Mouse (Mus musculus) G1E (cell line): ENCODE measurements around the gene Olfr341.

ENCODE experiments used
- CTCF ChIP-seq: IDR thresholded peaks from 2 replicates; pipeline ENCODE4 v1.5.1; 2012; ENCODE audit warnings: low read depth, low read length, inconsistent platforms, mixed read lengths
- GATA1 ChIP-seq: IDR thresholded peaks from 2 replicates; pipeline ENCODE4 v1.6.1; 2012; ENCODE audit warnings: borderline replicate concordance, low read length, inconsistent platforms, mixed read lengths

DNA sequence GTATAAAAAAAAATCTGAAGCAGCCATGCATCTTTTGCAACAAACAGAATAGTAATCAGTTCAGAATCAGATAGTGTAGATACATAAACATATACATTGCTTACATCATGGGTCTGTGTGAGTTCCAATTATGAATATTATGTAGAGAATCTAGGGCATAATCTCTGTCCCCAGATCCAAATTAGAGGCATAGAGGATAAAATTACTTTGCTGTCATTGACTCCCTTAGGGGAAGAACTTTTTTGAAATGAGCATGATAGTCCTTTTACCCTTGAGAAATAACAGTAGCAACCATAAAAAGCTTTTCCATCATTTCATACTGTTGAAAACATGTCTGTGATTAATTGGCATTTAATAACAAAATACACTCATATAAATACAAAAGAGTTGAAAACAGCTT lies at the start of gene Olfr341:
- TF ChIP-seq CTCF: no peak
- TF ChIP-seq GATA1: no peak
